Mouse (Mus musculus): Measurements from ENCODE around the gene Ube2e1. TPM values are rescaled to one million over a fixed set of nuclear protein-coding genes. Genes with fewer than 3 reads are reported as not detected.

The Ube2e1 gene
- polyA plus RNA-seq, 2 experiments, result 51.7 to 88.3 TPM

- no peak for TF ChIP-seq POLR2A (IDR thresholded peaks at IDR 0.05; ENCODE audit: borderline replicate concordance, extremely low read depth, insufficient read depth, insufficient read length)
- no peak for ATAC-seq (ENCODE audit: low FRiP score, low read depth)
- 44% methylated on average over 9 of the region's 9 CpGs for WGBS
- Histone ChIP-seq H3K36me3 (ENCODE audit: control insufficient read depth, insufficient read depth, low read length) (no peaks in the 10 kb centered on the region), H3K4me3 (replicated peaks; ENCODE audit: low read length) (no peak overlapping the region), H3K27me3 (ENCODE audit: control insufficient read depth, insufficient read depth, low read length) (no peaks in the 10 kb centered on the region), H3K9ac (ENCODE audit: low read depth, low read length, severe bottlenecking) (no peak overlapping the region), H3K4me2 (replicated peaks; ENCODE audit: low read depth, low read length, severe bottlenecking) (no peak overlapping the region), H3K9me3 (ENCODE audit: control insufficient read depth, low read length) (no peaks in the 10 kb centered on the region), H3K27ac (replicated peaks; ENCODE audit: low read depth, low read length) (no peak overlapping the region), H3K4me1 (ENCODE audit: control insufficient read depth, insufficient read depth, low read length) (peaks cover 7% of the 10 kb centered on the region; the same call in 1 of the 2 replicates)
- DNase-seq (ENCODE audit: low spot score), result no peak
These were observed 41.3 kb upstream of the Ube2e1 start for GRCm38 (mm10) chr14:18372761-18373610.

DNA sequence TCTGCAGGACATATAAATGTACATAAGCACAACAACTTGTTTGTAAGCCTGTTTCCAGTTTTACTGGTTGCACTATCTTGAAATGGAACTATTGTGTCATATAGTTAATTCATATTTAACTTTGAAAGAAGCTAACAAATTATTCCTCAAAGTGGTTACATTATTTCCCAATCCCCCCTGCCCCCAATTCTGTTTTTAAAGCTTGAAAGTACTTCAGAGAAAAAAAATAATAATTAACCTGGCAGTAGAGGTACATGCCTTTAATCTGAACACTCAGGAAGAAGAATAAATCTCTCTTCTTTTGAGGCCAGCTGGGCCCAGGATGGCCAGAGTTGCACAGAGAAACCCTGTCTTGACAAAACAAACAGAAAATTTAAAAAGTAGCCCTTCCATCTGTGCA, 37.4 kb upstream of the Ube2e1 start:
- no peak for TF ChIP-seq POLR2A (IDR thresholded peaks at IDR 0.05; ENCODE audit: borderline replicate concordance, extremely low read depth, insufficient read depth, insufficient read length)
- H3K27ac ChIP-seq (replicated peaks; ENCODE audit: low read depth, low read length), result no peak overlapping the region
- no peak for ATAC-seq (ENCODE audit: low FRiP score, low read depth)
- DNase-seq (ENCODE audit: low spot score), result no peak
- H3K9ac ChIP-seq (ENCODE audit: low read depth, low read length, severe bottlenecking), result no peak overlapping the region
- H3K9me3 ChIP-seq (ENCODE audit: control insufficient read depth, low read length), result no peaks in the 10 kb centered on the region
- H3K27me3 ChIP-seq (ENCODE audit: control insufficient read depth, insufficient read depth, low read length), result no peaks in the 10 kb centered on the region
- H3K4me2 ChIP-seq (replicated peaks; ENCODE audit: low read depth, low read length, severe bottlenecking), result no peak overlapping the region
- H3K4me3 ChIP-seq (replicated peaks; ENCODE audit: low read length), result no peak overlapping the region
- no peaks in the 10 kb centered on the region for H3K36me3 ChIP-seq (ENCODE audit: control insufficient read depth, insufficient read depth, low read length)
- H3K4me1 ChIP-seq (ENCODE audit: control insufficient read depth, insufficient read depth, low read length), result peaks cover 7% of the 10 kb centered on the region; the same call in 1 of the 2 replicates

GRCm38 (mm10) chr14:18367025-18367424, 35.4 kb upstream of the Ube2e1 start:
- H3K9ac ChIP-seq (ENCODE audit: low read depth, low read length, severe bottlenecking), result no peak overlapping the region
- WGBS, result 60% methylated on average over 5 of the region's 5 CpGs
- ATAC-seq (ENCODE audit: low FRiP score, low read depth) (no peak), DNase-seq (ENCODE audit: low spot score) (no peak)
- no peak overlapping the region for H3K27ac ChIP-seq (replicated peaks; ENCODE audit: low read depth, low read length)
- no peak overlapping the region for H3K4me3 ChIP-seq (replicated peaks; ENCODE audit: low read length)
- H3K4me1 ChIP-seq (ENCODE audit: control insufficient read depth, insufficient read depth, low read length), result no peaks in the 10 kb centered on the region
- TF ChIP-seq POLR2A (IDR thresholded peaks at IDR 0.05; ENCODE audit: borderline replicate concordance, extremely low read depth, insufficient read depth, insufficient read length), result no peak
- H3K4me2 ChIP-seq (replicated peaks; ENCODE audit: low read depth, low read length, severe bottlenecking), result no peak overlapping the region
- no peaks in the 10 kb centered on the region for H3K9me3 ChIP-seq (ENCODE audit: control insufficient read depth, low read length)
- H3K36me3 ChIP-seq (ENCODE audit: control insufficient read depth, insufficient read depth, low read length), result no peaks in the 10 kb centered on the region
- no peaks in the 10 kb centered on the region for H3K27me3 ChIP-seq (ENCODE audit: control insufficient read depth, insufficient read depth, low read length)

DNA sequence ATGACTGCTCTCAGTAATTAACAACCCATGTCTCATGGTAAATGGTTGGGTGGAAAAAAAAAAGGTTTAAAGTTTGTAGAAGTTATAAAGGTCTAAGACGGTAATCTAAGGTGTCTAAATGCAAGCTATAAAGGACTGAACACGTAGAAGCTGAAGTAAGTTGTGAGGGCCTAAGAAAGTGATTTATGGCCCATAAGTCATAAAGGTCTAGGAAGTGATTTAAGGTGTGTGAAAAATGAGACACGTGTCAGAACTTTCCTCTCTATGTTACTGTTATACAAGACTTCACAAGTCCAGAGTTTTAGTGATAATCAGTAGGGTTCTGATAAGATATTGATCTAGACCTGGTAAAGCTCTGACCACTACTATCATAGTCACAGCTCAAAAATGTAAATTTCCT, 32.7 kb upstream of the Ube2e1 start:
- DNase-seq (ENCODE audit: low spot score), result no peak
- Histone ChIP-seq H3K27ac (replicated peaks; ENCODE audit: low read depth, low read length) (no peak overlapping the region), H3K27me3 (ENCODE audit: control insufficient read depth, insufficient read depth, low read length) (no peaks in the 10 kb centered on the region), H3K4me3 (replicated peaks; ENCODE audit: low read length) (no peak overlapping the region), H3K4me2 (replicated peaks; ENCODE audit: low read depth, low read length, severe bottlenecking) (no peak overlapping the region), H3K36me3 (ENCODE audit: control insufficient read depth, insufficient read depth, low read length) (no peaks in the 10 kb centered on the region), H3K9me3 (ENCODE audit: control insufficient read depth, low read length) (no peaks in the 10 kb centered on the region), H3K4me1 (ENCODE audit: control insufficient read depth, insufficient read depth, low read length) (no peaks in the 10 kb centered on the region), H3K9ac (ENCODE audit: low read depth, low read length, severe bottlenecking) (no peak overlapping the region)
- WGBS, result 25% methylated on average over 3 of the region's 3 CpGs
- no peak for ATAC-seq (ENCODE audit: low FRiP score, low read depth)
- TF ChIP-seq POLR2A (IDR thresholded peaks at IDR 0.05; ENCODE audit: borderline replicate concordance, extremely low read depth, insufficient read depth, insufficient read length), result no peak

DNA sequence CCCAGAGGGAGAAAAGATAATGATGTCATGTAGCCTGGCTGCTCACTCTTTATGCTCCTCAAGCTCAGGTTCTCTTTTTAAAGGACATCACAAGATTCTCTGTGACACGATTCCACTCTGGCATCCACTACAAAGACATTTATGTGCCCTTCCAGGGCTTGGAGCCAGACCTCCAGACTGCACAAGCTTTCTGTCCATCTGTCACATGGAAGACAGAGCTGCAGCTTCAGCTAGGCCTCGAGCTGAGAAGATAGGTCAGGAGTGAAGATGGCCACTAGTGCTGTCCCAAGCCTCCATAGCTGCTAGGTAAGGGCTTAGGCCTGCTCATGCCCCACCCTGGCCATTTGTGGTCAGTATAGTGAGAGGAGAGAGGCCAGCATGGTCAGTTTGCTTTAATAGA, 24.8 kb upstream of the Ube2e1 start:
- H3K9ac ChIP-seq (ENCODE audit: low read depth, low read length, severe bottlenecking), result no peak overlapping the region
- no peak for TF ChIP-seq POLR2A (IDR thresholded peaks at IDR 0.05; ENCODE audit: borderline replicate concordance, extremely low read depth, insufficient read depth, insufficient read length)
- no peaks in the 10 kb centered on the region for H3K4me1 ChIP-seq (ENCODE audit: control insufficient read depth, insufficient read depth, low read length)
- H3K27me3 ChIP-seq (ENCODE audit: control insufficient read depth, insufficient read depth, low read length), result no peaks in the 10 kb centered on the region
- no peak overlapping the region for H3K27ac ChIP-seq (replicated peaks; ENCODE audit: low read depth, low read length)
- H3K36me3 ChIP-seq (ENCODE audit: control insufficient read depth, insufficient read depth, low read length), result no peaks in the 10 kb centered on the region
- H3K4me3 ChIP-seq (replicated peaks; ENCODE audit: low read length), result no peak overlapping the region
- H3K9me3 ChIP-seq (ENCODE audit: control insufficient read depth, low read length), result no peaks in the 10 kb centered on the region
- ATAC-seq (ENCODE audit: low FRiP score, low read depth) (no peak), DNase-seq (ENCODE audit: low spot score) (no peak)
- WGBS, result 74% methylated on average over 2 of the region's 2 CpGs
- no peak overlapping the region for H3K4me2 ChIP-seq (replicated peaks; ENCODE audit: low read depth, low read length, severe bottlenecking)
